ENCODE assay signal across 16 mouse cellular contexts in genomic region chr15:97151793-97152192, GRCm38 (mm10).
A peak's percentile ranks its signal among the peaks of the same experiment; 100 is the strongest.
DNase-seq lines count a peak whose midpoint lies in the region; ATAC-seq lines count a peak whose summit lies in the region.
"Had no signal": no experiment of that assay in that cellular context is flagged by ENCODE, and none has a peak within 500 bp of the region (broad histone marks: within the 10 kb centered on the region; RNA-seq: fewer than 3 reads in every experiment).

No protein-coding gene starts in this region.

- peak overlapping the region; percentile 88 for H3K27ac ChIP-seq in midbrain, embryonic 13.5 days
- no peak overlapping the region for H3K27ac ChIP-seq in midbrain, embryonic 11.5 days (ENCODE audit: low read depth, low read length)
- peak overlapping the region; percentile 80 for H3K27ac ChIP-seq in forebrain, embryonic 16.5 days (ENCODE audit: low read length)
- H3K27ac ChIP-seq in midbrain, embryonic 16.5 days (ENCODE audit: low read length): peak overlapping the region; percentile 90
- H3K27ac ChIP-seq: kidney, postnatal 0 days; liver, embryonic 13.5 days had no signal

- no peaks in the 10 kb centered on the region for H3K36me3 ChIP-seq in midbrain, embryonic 13.5 days
- H3K36me3 ChIP-seq in midbrain, embryonic 11.5 days (ENCODE audit: control insufficient read depth, insufficient read depth, low read length): no peaks in the 10 kb centered on the region
- H3K36me3 ChIP-seq in forebrain, embryonic 16.5 days (ENCODE audit: control insufficient read depth, insufficient read depth): no peaks in the 10 kb centered on the region
- no peaks in the 10 kb centered on the region for H3K36me3 ChIP-seq in midbrain, embryonic 16.5 days (ENCODE audit: control insufficient read depth, insufficient read depth, low read length)
- H3K36me3 ChIP-seq: liver, embryonic 13.5 days had no signal

- no peak overlapping the region for H3K4me3 ChIP-seq in midbrain, embryonic 13.5 days (replicated peaks)
- H3K4me3 ChIP-seq in midbrain, embryonic 11.5 days (ENCODE audit: low read depth, low read length): no peak overlapping the region
- peak overlapping the region; percentile 18; the same call in 1 of the 2 replicates for H3K4me3 ChIP-seq in forebrain, embryonic 16.5 days (replicated peaks; ENCODE audit: low read length)
- peak overlapping the region; percentile 15 for H3K4me3 ChIP-seq in midbrain, embryonic 16.5 days (ENCODE audit: low read depth, low read length)
- H3K4me3 ChIP-seq: erythroblast, embryonic 14.5 days; left cerebral cortex, adult 2 months; liver, embryonic 13.5 days; myocyte had no signal

- peaks cover 11% of the 10 kb centered on the region; the same call in 1 of the 2 replicates for H3K4me1 ChIP-seq in midbrain, embryonic 13.5 days (replicated peaks)
- H3K4me1 ChIP-seq in midbrain, embryonic 11.5 days (ENCODE audit: control insufficient read depth, insufficient read depth, low read length): no peaks in the 10 kb centered on the region
- H3K4me1 ChIP-seq in forebrain, embryonic 16.5 days (replicated peaks; ENCODE audit: control insufficient read depth, insufficient read depth, low read length): 0 out of 2 replicates have a peak, but pooled peaks cover 6% of the 10 kb centered on the region
- peaks cover 10% of the 10 kb centered on the region; the same call in 1 of the 2 replicates for H3K4me1 ChIP-seq in midbrain, embryonic 16.5 days (ENCODE audit: control insufficient read depth, insufficient read depth, low read length)
- H3K4me1 ChIP-seq: liver, embryonic 13.5 days had no signal

- no peak for DNase-seq in midbrain, embryonic 11.5 days (ENCODE audit: low spot score, missing footprints)
- DNase-seq in brain, embryonic 18.5 days (ENCODE audit: low read depth, low spot score): peak; percentile 52
- no peak for DNase-seq in cerebellum, adult 11-12 months
- DNase-seq in adrenal gland, adult 8-10 months: no peak
- no peak for DNase-seq in adrenal gland, postnatal 14 days
- DNase-seq: heart, adult 11 months; kidney, adult 11 months; liver, embryonic 13.5 days; thymus, adult 18-20 months had no signal

- H3K27me3 ChIP-seq in midbrain, embryonic 13.5 days: no peaks in the 10 kb centered on the region
- H3K27me3 ChIP-seq in midbrain, embryonic 11.5 days (ENCODE audit: control insufficient read depth, insufficient read depth, low read length): no peaks in the 10 kb centered on the region
- no peaks in the 10 kb centered on the region for H3K27me3 ChIP-seq in forebrain, embryonic 16.5 days (replicated peaks; ENCODE audit: control insufficient read depth, insufficient read depth, low read length)
- H3K27me3 ChIP-seq in midbrain, embryonic 16.5 days (ENCODE audit: control insufficient read depth, insufficient read depth, low read depth, low read length): no peaks in the 10 kb centered on the region
- H3K27me3 ChIP-seq: liver, embryonic 13.5 days had no signal

- WGBS in midbrain, embryonic 13.5 days: 61% methylated on average over 12 of the region's 12 CpGs
- WGBS in midbrain, embryonic 11.5 days: 85% methylated on average over 12 of the region's 12 CpGs
- 39% methylated on average over 12 of the region's 12 CpGs for WGBS in forebrain, embryonic 16.5 days
- 35% methylated on average over 12 of the region's 12 CpGs for WGBS in midbrain, embryonic 16.5 days

- H3K4me2 ChIP-seq in midbrain, embryonic 13.5 days (replicated peaks): peak overlapping the region; percentile 33
- H3K4me2 ChIP-seq in midbrain, embryonic 11.5 days: no peak overlapping the region
- H3K4me2 ChIP-seq in forebrain, embryonic 16.5 days (ENCODE audit: low read length): peak overlapping the region; percentile 41
- peak overlapping the region; percentile 44 for H3K4me2 ChIP-seq in midbrain, embryonic 16.5 days (ENCODE audit: low read length)
- H3K4me2 ChIP-seq: liver, embryonic 13.5 days had no signal

- ATAC-seq in midbrain, embryonic 13.5 days: peak; percentile 86
- no peak for ATAC-seq in midbrain, embryonic 11.5 days (ENCODE audit: low FRiP score)
- ATAC-seq in forebrain, embryonic 16.5 days: peak; percentile 74
- peak; percentile 90 for ATAC-seq in midbrain, embryonic 16.5 days

- no peaks in the 10 kb centered on the region for H3K9me3 ChIP-seq in midbrain, embryonic 13.5 days
- H3K9me3 ChIP-seq in midbrain, embryonic 11.5 days (ENCODE audit: control insufficient read depth, low read length): no peaks in the 10 kb centered on the region
- H3K9me3 ChIP-seq in forebrain, embryonic 16.5 days (ENCODE audit: control insufficient read depth, low read length): no peaks in the 10 kb centered on the region
- H3K9me3 ChIP-seq in midbrain, embryonic 16.5 days (replicated peaks; ENCODE audit: control insufficient read depth, low read length, poor library complexity, severe bottlenecking): no peaks in the 10 kb centered on the region
- H3K9me3 ChIP-seq: liver, embryonic 13.5 days had no signal

- 0 out of 2 replicates have a peak overlapping the region, but pooled peaks have one; percentile 36 for H3K9ac ChIP-seq in midbrain, embryonic 13.5 days (replicated peaks)
- no peak overlapping the region for H3K9ac ChIP-seq in midbrain, embryonic 11.5 days (ENCODE audit: low read length)
- H3K9ac ChIP-seq in forebrain, embryonic 16.5 days (replicated peaks; ENCODE audit: low read depth, low read length): peak overlapping the region; percentile 1; the same call in 1 of the 2 replicates
- H3K9ac ChIP-seq in midbrain, embryonic 16.5 days (ENCODE audit: low read depth, low read length): peak overlapping the region; percentile 53; the same call in 1 of the 2 replicates
- H3K9ac ChIP-seq: liver, embryonic 13.5 days had no signal

Comparison
In these comparisons a context has a peak if more than half of its experiments do, and no peak if none do; other contexts are left out.
1. H3K4me3 ChIP-seq: peak in forebrain, embryonic 16.5 days (single experiment) and midbrain, embryonic 16.5 days (single experiment); none in midbrain, embryonic 13.5 days (single experiment) and midbrain, embryonic 11.5 days (single experiment).